Comparison of ENCODE assay signal across 15 mouse cellular contexts in the genomic region with DNA sequence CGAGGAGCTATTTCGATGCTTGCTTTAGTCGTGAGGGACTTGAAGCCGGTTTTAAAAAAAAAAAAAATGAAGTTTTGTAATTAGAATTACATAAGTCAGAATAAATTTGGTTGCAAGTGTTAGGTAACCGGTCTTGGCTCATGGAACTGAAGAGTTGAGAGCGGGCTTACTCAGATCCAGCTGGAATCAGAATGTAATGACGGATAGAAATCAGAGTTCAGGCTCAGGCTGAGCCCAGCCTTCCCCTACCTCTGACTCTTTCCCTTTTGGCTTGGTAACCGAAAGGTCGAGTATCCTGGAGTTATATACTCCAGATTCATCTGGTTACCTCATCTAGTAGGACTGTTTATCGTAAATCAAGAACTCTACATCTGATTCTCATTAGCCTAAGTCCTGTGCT.
"Had no signal": no experiment of that assay in that cellular context is flagged by ENCODE, and none has a peak within 500 bp of the region (broad histone marks: within the 10 kb centered on the region; RNA-seq: fewer than 3 reads in every experiment).

No protein-coding gene starts in this region.

- H3K27ac ChIP-seq: kidney, embryonic 15.5 days; limb, embryonic 13.5 days; liver, embryonic 12.5 days; midbrain, embryonic 12.5 days; neural tube, embryonic 13.5 days; stomach, embryonic 15.5 days had no signal

- H3K4me3 ChIP-seq: kidney, embryonic 15.5 days; limb, embryonic 13.5 days; liver, embryonic 12.5 days; midbrain, embryonic 12.5 days; neural tube, embryonic 13.5 days; stomach, embryonic 15.5 days had no signal

- H3K9me3 ChIP-seq: kidney, embryonic 15.5 days; limb, embryonic 13.5 days; liver, embryonic 12.5 days; midbrain, embryonic 12.5 days; neural tube, embryonic 13.5 days; stomach, embryonic 15.5 days had no signal

- H3K36me3 ChIP-seq: kidney, embryonic 15.5 days; limb, embryonic 13.5 days; liver, embryonic 12.5 days; midbrain, embryonic 12.5 days; neural tube, embryonic 13.5 days; stomach, embryonic 15.5 days had no signal

- H3K9ac ChIP-seq: kidney, embryonic 15.5 days; limb, embryonic 13.5 days; liver, embryonic 12.5 days; lung, embryonic 14.5 days; midbrain, embryonic 12.5 days; neural tube, embryonic 13.5 days; stomach, embryonic 15.5 days had no signal

- H3K27me3 ChIP-seq: kidney, embryonic 15.5 days; liver, embryonic 12.5 days; midbrain, embryonic 12.5 days; neural tube, embryonic 13.5 days; stomach, embryonic 15.5 days had no signal

- H3K4me2 ChIP-seq: kidney, embryonic 15.5 days; limb, embryonic 13.5 days; liver, embryonic 12.5 days; lung, embryonic 14.5 days; midbrain, embryonic 12.5 days; neural tube, embryonic 13.5 days; stomach, embryonic 15.5 days had no signal

- ATAC-seq: intestine, embryonic 16.5 days; liver, embryonic 12.5 days; midbrain, embryonic 16.5 days had no signal

- H3K4me1 ChIP-seq: kidney, embryonic 15.5 days; liver, embryonic 12.5 days; midbrain, embryonic 12.5 days; neural tube, embryonic 13.5 days; stomach, embryonic 15.5 days had no signal

- DNase-seq: kidney, adult 2 months; kidney, postnatal 25 days; left cerebral cortex, postnatal 4 days; lung, embryonic 14.5 days; retina, postnatal 1 day; right cerebral cortex, postnatal 4 days; thymus, postnatal 36 days had no signal
